Mouse (Mus musculus) spleen, postnatal 4 days (tissue): ENCODE results near the gene Tspan13.

Experiments
- DNase-seq, 2 experiments: peaks; one replicate each; pipeline ENCODE4 v3.0.0; 2022; ENCODE audit warnings: low spot score in 2 of 2

Gene Tspan13

GRCm38 (mm10) chr12:35977633-35978246 lies 64.6 kb downstream of the Tspan13 start:
- no peak for DNase-seq

- no peak for DNase-seq
These were observed 66.4 kb downstream of the Tspan13 start for GRCm38 (mm10) chr12:35975898-35976297.

GRCm38 (mm10) chr12:35966768-35967141 lies 75.5 kb downstream of the Tspan13 start:
- no peak for DNase-seq

- DNase-seq = no peak
These were observed 76.1 kb downstream of the Tspan13 start for GRCm38 (mm10) chr12:35966098-35966767.
